Mouse (Mus musculus) lung, embryonic 15.5 days (tissue): Measurements from ENCODE around the gene Sept5. TPM values are rescaled to one million over a fixed set of nuclear protein-coding genes. Genes with fewer than 3 reads are reported as not detected.

Experiments used
- ATAC-seq: fragments of 200-750 bp; cut with Nextera tagmentation; 2 replicates; pipeline ENCODE4 v1.8.0; 2017; ENCODE audit warnings: moderate number of reproducible peaks, borderline replicate concordance; ENCODE audit not compliant: low FRiP score, low TSS enrichment; ENCODE audit errors: extremely low read depth
- H3K27ac ChIP-seq: fragments of 300-500 bp; sonication (generic); 2 replicates; pipeline ENCODE4 v1.5.1; 2015; ENCODE audit warnings: moderate library complexity, mild to moderate bottlenecking, inconsistent platforms
- H3K27me3 ChIP-seq: fragments of 300-500 bp; sonication (generic); 2 replicates; pipeline ENCODE4 v1.6.1; 2015; ENCODE audit warnings: inconsistent platforms
- H3K36me3 ChIP-seq: fragments of 300-500 bp; sonication (generic); 2 replicates; pipeline ENCODE4 v1.6.1; 2015; ENCODE audit warnings: inconsistent platforms
- H3K4me1 ChIP-seq: fragments of 300-500 bp; sonication (generic); 2 replicates; pipeline ENCODE4 v1.6.1; 2015; ENCODE audit warnings: inconsistent platforms
- H3K4me2 ChIP-seq: fragments of 300-500 bp; sonication (generic); 2 replicates; pipeline ENCODE4 v1.6.1; 2015; ENCODE audit warnings: inconsistent platforms, mild to moderate bottlenecking, moderate library complexity
- H3K4me3 ChIP-seq: fragments of 300-500 bp; sonication (generic); 2 replicates; pipeline ENCODE4 v1.5.1; 2015; ENCODE audit warnings: mild to moderate bottlenecking, inconsistent platforms
- H3K9ac ChIP-seq: fragments of 300-500 bp; sonication (generic); 2 replicates; pipeline ENCODE4 v1.6.1; 2015; ENCODE audit warnings: inconsistent platforms
- H3K9me3 ChIP-seq: fragments of 300-500 bp; sonication (generic); 2 replicates; pipeline ENCODE4 v1.6.1; 2016; ENCODE audit warnings: inconsistent platforms
- WGBS: fragments of 180-500 bp; shearing (Covaris S2); methylation state at CpG from one replicate; pipeline ENCODE4 v1.1.7; 2015; 5-methylcytosine and 5-hydroxymethylcytosine counted together
- polyA plus RNA-seq: library from polyadenylated mRNA; unstranded; fragments of >200 nt; fragmentation: Nextera tagmentation; extraction: Ambion mirVana; gene quantifications from 2 replicates; pipeline ENCODE4 v1.2.1, GENCODE M21; 2015

Gene Sept5
- polyA plus RNA-seq, 1 experiment from 2014 or later: 20.2 TPM

DNA sequence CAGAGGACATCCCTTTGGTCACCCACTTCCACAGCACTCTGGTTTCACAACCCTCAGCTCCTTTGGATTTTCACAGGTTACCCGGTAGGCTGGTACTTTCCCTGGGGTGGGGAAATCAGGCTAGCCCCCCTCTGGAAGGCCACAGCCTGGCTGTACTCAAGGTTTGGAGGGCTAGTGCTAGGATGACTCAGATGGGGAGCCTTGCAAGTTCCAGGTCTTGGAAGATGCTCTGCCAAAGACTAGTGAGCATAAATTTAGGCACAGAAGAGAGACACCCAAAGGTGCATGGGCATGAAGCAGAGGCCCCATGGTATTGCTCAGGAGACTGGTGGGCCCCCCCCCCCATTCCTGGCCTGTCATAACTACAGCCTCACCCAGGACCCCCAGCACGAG, 810 bp downstream of the Sept5 start:
- 47% methylated on average over 2 of the region's 2 CpGs for WGBS
- H3K36me3 ChIP-seq: 0 out of 2 replicates have a peak, but pooled peaks cover 2% of the 10 kb centered on the region
- peaks cover 35% of the 10 kb centered on the region for H3K4me1 ChIP-seq
- peak overlapping the region; percentile 76 for H3K4me3 ChIP-seq
- H3K4me2 ChIP-seq: peak overlapping the region; percentile 95
- H3K27me3 ChIP-seq: peaks cover 42% of the 10 kb centered on the region
- H3K9me3 ChIP-seq: no peaks in the 10 kb centered on the region
- H3K27ac ChIP-seq: no peak overlapping the region
- ATAC-seq: no peak
- peak overlapping the region; percentile 69 for H3K9ac ChIP-seq

GRCm38 (mm10) chr16:18628206-18628947, 1.4 kb downstream of the Sept5 start:
- H3K9ac ChIP-seq: no peak overlapping the region
- no peak for ATAC-seq
- 71% methylated on average over 7 of the region's 7 CpGs for WGBS
- H3K4me1 ChIP-seq: peaks cover 35% of the 10 kb centered on the region
- no peaks in the 10 kb centered on the region for H3K9me3 ChIP-seq
- H3K4me2 ChIP-seq: peak overlapping the region; percentile 95
- peaks cover 48% of the 10 kb centered on the region for H3K27me3 ChIP-seq
- H3K36me3 ChIP-seq: 0 out of 2 replicates have a peak, but pooled peaks cover 2% of the 10 kb centered on the region
- no peak overlapping the region for H3K27ac ChIP-seq
- peak overlapping the region; percentile 76 for H3K4me3 ChIP-seq

DNA sequence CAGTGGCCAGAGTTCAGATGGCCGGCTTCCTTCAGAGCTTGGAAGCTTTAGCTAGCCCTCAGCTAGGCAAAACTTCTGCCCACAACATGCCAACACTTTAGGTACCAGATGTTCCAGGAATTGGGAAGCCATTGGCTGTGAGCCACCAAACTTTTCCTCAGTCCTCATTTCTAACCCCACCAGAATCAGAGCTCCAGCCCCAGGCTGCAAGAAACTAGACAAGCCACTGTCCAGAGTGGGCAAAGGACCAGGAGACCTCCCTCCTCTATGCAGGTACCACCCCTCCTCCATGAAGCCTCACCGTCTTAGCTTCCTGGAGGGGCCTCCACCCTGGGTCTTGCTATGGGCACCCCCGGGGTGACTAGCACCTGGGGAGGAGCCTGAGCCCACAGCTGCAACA, 2.6 kb downstream of the Sept5 start:
- H3K4me3 ChIP-seq: peak overlapping the region; percentile 55
- peaks cover 35% of the 10 kb centered on the region for H3K4me1 ChIP-seq
- H3K9me3 ChIP-seq: no peaks in the 10 kb centered on the region
- H3K36me3 ChIP-seq: peaks cover 12% of the 10 kb centered on the region; the same call in 1 of the 2 replicates
- H3K4me2 ChIP-seq: peak overlapping the region; percentile 95
- WGBS: 54% methylated on average over 3 of the region's 3 CpGs
- no peak overlapping the region for H3K27ac ChIP-seq
- peaks cover 60% of the 10 kb centered on the region for H3K27me3 ChIP-seq
- ATAC-seq: no peak
- H3K9ac ChIP-seq: no peak overlapping the region

DNA sequence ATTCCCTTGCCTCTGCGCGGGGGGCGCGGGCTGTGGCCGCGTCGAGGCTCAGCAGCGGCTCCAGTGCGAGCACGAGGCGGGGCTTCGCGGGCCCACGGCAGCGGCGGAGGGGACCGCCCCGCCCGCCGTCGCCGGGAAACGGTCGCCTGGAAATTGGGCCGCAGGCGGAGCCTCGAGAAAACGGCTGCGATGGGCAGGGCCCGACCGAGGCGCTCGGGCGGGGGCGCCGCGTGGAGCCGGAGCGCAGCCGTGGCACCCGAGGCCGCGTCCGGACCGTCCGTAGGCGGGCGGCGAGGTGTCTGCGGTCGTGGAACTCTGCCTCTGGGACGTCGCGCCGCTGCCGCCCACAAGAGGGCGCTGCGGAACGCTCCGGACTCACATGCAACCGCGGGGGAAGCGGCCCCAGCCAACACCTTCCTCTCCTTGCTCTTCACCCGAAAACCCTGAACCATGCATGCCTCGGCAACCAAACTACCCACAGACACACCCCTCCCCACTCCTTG, 3.3 kb downstream of the Sept5 start, which contains the start of gene Gm49601:
Gm49601 (minus strand) TSS at position 52 of the 503 bp plus-strand sequence.
- peaks cover 42% of the 10 kb centered on the region for H3K4me1 ChIP-seq
- H3K4me3 ChIP-seq: peak within 1 kb of the TSS; percentile 55
- ATAC-seq: peak; percentile 33
- peaks cover 12% of the 10 kb centered on the region; the same call in 1 of the 2 replicates for H3K36me3 ChIP-seq
- under 1% methylated on average over 33 of the region's 65 CpGs for WGBS
- peaks cover 67% of the 10 kb centered on the region for H3K27me3 ChIP-seq
- peak within 1 kb of the TSS; percentile 95 for H3K4me2 ChIP-seq
- H3K9ac ChIP-seq: peak within 1 kb of the TSS; percentile 38
- H3K9me3 ChIP-seq: no peaks in the 10 kb centered on the region
- no peak within 1 kb of the TSS for H3K27ac ChIP-seq

GRCm38 (mm10) chr16:18625791-18626311, 3.9 kb downstream of the Sept5 start:
- no peak for ATAC-seq
- Histone ChIP-seq H3K36me3 (peaks cover 12% of the 10 kb centered on the region; the same call in 1 of the 2 replicates), H3K4me2 (peak overlapping the region; percentile 95), H3K4me1 (peaks cover 48% of the 10 kb centered on the region), H3K9me3 (no peaks in the 10 kb centered on the region), H3K27ac (no peak overlapping the region), H3K27me3 (peaks cover 73% of the 10 kb centered on the region), H3K9ac (peak overlapping the region; percentile 38), H3K4me3 (peak overlapping the region; percentile 55)
- WGBS: 20% methylated on average over 26 of the region's 26 CpGs

- Histone ChIP-seq H3K36me3 (peaks cover 12% of the 10 kb centered on the region; the same call in 1 of the 2 replicates), H3K9me3 (no peaks in the 10 kb centered on the region), H3K27ac (no peak overlapping the region), H3K27me3 (peaks cover 81% of the 10 kb centered on the region), H3K9ac (no peak overlapping the region), H3K4me3 (no peak overlapping the region), H3K4me1 (peaks cover 49% of the 10 kb centered on the region), H3K4me2 (no peak overlapping the region)
- WGBS: 68% methylated on average over 14 of the region's 14 CpGs
- no peak for ATAC-seq
Measured at GRCm38 (mm10) chr16:18625097-18625496, 4.7 kb downstream of the Sept5 start.

DNA sequence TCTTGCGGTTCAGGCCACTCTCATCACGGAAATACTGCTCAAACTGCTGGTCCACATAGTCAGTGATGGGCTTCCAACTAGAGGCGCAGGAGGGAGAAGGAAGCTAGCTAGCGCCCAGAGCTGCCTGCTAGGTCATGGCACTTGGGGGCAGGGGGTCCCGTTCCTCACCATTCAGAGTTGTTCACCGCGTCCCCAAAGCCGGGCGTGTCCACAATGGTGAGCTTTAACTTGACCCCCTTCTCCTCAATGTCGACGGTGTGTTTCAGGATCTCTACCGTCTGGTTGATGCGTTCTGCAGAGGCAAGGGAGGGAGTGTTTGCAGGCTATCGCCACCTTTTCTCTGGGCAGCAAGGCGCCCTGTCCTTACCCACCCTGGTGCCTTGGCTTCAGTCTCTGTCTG, 5.1 kb downstream of the Sept5 start:
- ATAC-seq: no peak
- 62% methylated on average over 15 of the region's 15 CpGs for WGBS
- no peak overlapping the region for H3K27ac ChIP-seq
- no peaks in the 10 kb centered on the region for H3K9me3 ChIP-seq
- peaks cover 12% of the 10 kb centered on the region; the same call in 1 of the 2 replicates for H3K36me3 ChIP-seq
- H3K4me2 ChIP-seq: no peak overlapping the region
- peaks cover 85% of the 10 kb centered on the region for H3K27me3 ChIP-seq
- H3K4me3 ChIP-seq: no peak overlapping the region
- H3K4me1 ChIP-seq: peaks cover 47% of the 10 kb centered on the region
- no peak overlapping the region for H3K9ac ChIP-seq

GRCm38 (mm10) chr16:18623751-18624540, 5.8 kb downstream of the Sept5 start:
- 64% methylated on average over 15 of the region's 15 CpGs for whole genome bisulfite sequencing
- no peak for ATAC-seq
- Histone ChIP-seq H3K27me3 (peaks cover 92% of the 10 kb centered on the region), H3K36me3 (peaks cover 12% of the 10 kb centered on the region; the same call in 1 of the 2 replicates), H3K4me1 (peaks cover 41% of the 10 kb centered on the region), H3K9me3 (no peaks in the 10 kb centered on the region), H3K4me3 (no peak overlapping the region), H3K4me2 (no peak overlapping the region), H3K9ac (no peak overlapping the region), H3K27ac (no peak overlapping the region)

DNA sequence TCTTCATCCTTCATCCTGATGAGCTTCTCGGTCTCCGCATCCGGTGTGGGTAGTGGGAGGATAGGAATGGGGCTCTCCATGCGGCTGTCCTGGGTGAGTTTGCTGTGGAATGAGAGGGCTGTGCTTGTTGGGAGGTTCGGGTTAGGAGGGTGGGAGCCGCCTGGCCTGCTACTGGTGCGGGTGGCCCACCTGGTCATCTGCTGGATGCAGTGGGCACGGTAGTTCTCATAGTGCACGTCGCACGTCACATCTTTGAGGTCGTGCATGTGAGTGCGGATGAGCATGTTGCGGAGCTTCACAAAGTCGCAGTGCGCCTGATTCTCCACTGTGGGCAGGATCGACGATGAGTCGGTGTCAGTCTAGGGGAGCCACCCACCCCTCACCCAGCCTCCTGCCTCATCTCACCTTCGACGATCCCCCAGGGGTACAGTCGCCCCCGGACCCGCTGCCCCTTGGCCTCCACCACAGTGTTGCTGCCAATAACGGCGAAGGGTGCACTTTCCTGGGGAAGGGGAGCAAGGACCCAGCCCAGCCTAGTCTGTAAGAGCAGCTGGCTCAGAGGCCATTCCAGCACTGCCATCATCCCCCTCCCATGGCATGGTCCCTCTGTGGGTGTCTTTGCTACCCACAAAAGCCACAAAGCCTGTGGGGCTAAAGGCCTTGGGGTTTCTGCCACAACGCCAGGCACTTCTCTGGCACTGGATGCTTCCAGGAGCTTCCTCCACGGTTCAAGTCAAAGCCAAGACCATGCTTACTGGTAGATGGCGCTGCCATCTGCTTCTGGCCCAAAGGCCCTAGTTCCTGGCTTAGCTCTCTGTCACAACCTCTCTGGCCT, 6.6 kb downstream of the Sept5 start:
- Histone ChIP-seq H3K4me1 (peaks cover 34% of the 10 kb centered on the region), H3K9me3 (no peaks in the 10 kb centered on the region), H3K27ac (no peak overlapping the region), H3K27me3 (peaks cover 96% of the 10 kb centered on the region), H3K36me3 (peaks cover 12% of the 10 kb centered on the region; the same call in 1 of the 2 replicates), H3K9ac (no peak overlapping the region), H3K4me2 (no peak overlapping the region), H3K4me3 (no peak overlapping the region)
- 63% methylated on average over 29 of the region's 29 CpGs for WGBS
- no peak for ATAC-seq

- H3K9me3 ChIP-seq: no peaks in the 10 kb centered on the region
- H3K4me2 ChIP-seq: peak within 1 kb of the TSS; percentile 96
- peaks cover 90% of the 10 kb centered on the region for H3K27me3 ChIP-seq
- peaks cover 39% of the 10 kb centered on the region for H3K4me1 ChIP-seq
- no peak within 1 kb of the TSS for H3K27ac ChIP-seq
- ATAC-seq: no peak
- peak within 1 kb of the TSS; percentile 28; the same call in 1 of the 2 replicates for H3K9ac ChIP-seq
- peaks cover 12% of the 10 kb centered on the region; the same call in 1 of the 2 replicates for H3K36me3 ChIP-seq
- 29% methylated on average over 17 of the region's 17 CpGs for WGBS
- peak within 1 kb of the TSS; percentile 51 for H3K4me3 ChIP-seq
Measured at GRCm38 (mm10) chr16:18622019-18622418, 7.7 kb downstream of the Sept5 start, which contains the start of gene Gp1bb. Gp1bb (minus strand) TSS chr16:18622403.
